Mouse (Mus musculus): Measurements from ENCODE around the gene Itga2. TPM values are rescaled to one million over a fixed set of nuclear protein-coding genes. Genes with fewer than 3 reads are reported as not detected.

Itga2 gene
- polyA plus RNA-seq, 1 experiment, result 3.2 TPM

DNA sequence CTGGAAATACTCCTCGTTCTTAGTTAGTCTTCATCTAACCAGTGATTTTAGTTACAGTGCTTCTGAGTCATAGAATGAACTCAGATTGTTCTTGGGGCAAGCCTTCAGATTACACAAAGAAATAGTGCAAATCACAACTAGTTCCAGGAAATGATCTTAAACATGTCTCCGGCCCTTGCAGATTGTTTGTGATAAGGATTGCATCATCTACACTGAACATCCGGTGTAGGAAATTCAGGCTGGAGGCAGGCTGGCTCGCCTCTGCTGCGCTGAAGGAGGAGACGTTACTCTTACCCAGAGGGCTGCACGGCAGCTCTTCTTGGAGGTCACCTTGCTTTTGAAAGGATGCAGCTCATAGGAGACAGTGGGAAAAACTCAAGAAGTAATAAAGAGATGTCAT is 36.0 kb downstream of the Itga2 start:
- no peaks in the 10 kb centered on the region; the same call in 1 of the 2 replicates for H3K4me1 ChIP-seq (ENCODE audit: control insufficient read depth, insufficient read depth, low read length)
- 5% methylated on average over 7 of the region's 7 CpGs for WGBS
- no peak overlapping the region for H3K4me3 ChIP-seq (replicated peaks; ENCODE audit: control insufficient read depth, low read depth, low read length)
- no peak overlapping the region for H3K27ac ChIP-seq (ENCODE audit: control insufficient read depth, insufficient read depth, low read depth, low read length, poor library complexity)
- TF ChIP-seq POLR2A (IDR thresholded peaks at IDR 0.05; ENCODE audit: borderline replicate concordance, control insufficient read depth, low read depth, low read length) (no peak), CTCF (IDR thresholded peaks at IDR 0.05; ENCODE audit: control insufficient read depth, insufficient read depth, low read length) (no peak)

DNA sequence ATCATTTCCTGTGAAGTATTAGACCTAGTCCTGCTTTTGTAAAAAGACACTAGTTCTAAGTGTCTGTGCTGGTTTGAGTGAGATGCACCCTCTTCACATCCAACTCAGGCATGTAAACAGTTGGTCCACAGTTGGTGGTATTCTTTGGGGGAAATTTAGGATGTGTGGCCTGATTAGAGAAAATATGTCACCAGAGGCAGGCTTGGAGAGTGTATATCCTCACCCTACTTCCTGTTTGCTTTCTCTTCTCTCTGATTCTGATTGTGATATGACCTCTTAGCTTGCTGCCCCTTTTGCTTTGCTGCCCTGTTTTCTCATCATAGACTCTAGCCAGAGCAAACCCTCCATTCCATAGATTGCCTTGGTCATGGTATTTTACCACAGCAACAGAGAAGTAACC is 37.2 kb downstream of the Itga2 start:
- H3K4me3 ChIP-seq (replicated peaks; ENCODE audit: control insufficient read depth, low read depth, low read length), result no peak overlapping the region
- no peak overlapping the region for H3K27ac ChIP-seq (ENCODE audit: control insufficient read depth, insufficient read depth, low read depth, low read length, poor library complexity)
- no peaks in the 10 kb centered on the region; the same call in 1 of the 2 replicates for H3K4me1 ChIP-seq (ENCODE audit: control insufficient read depth, insufficient read depth, low read length)
- TF ChIP-seq CTCF (IDR thresholded peaks at IDR 0.05; ENCODE audit: control insufficient read depth, insufficient read depth, low read length) (no peak), POLR2A (IDR thresholded peaks at IDR 0.05; ENCODE audit: borderline replicate concordance, control insufficient read depth, low read depth, low read length) (no peak)

DNA sequence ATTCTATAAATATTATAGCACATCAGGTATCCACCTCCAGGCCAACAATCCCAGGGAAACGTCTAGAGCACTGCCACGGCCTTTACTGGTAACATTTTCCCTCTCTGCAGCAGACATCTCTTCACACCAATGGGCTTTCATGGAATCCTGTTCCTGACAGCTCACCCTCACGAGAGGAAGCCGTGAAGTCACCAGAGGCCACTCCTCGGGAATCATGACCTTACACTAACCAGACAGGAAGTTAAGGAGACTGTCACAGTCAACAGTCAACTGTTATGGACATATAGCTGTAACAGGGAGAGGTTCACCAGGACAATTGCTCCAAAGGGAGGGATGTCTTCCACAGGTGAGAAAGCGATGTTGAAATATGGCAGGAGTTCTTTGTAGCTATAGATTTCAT is 40.2 kb downstream of the Itga2 start:
- Histone ChIP-seq H3K4me3 (replicated peaks; ENCODE audit: control insufficient read depth, low read depth, low read length) (no peak overlapping the region), H3K4me1 (ENCODE audit: control insufficient read depth, insufficient read depth, low read length) (no peaks in the 10 kb centered on the region; the same call in 1 of the 2 replicates), H3K27ac (ENCODE audit: control insufficient read depth, insufficient read depth, low read depth, low read length, poor library complexity) (no peak overlapping the region)
- TF ChIP-seq POLR2A (IDR thresholded peaks at IDR 0.05; ENCODE audit: borderline replicate concordance, control insufficient read depth, low read depth, low read length), result no peak
- no peak for TF ChIP-seq CTCF (IDR thresholded peaks at IDR 0.05; ENCODE audit: control insufficient read depth, insufficient read depth, low read length)
- WGBS, result 66% methylated on average over 6 of the region's 6 CpGs

DNA sequence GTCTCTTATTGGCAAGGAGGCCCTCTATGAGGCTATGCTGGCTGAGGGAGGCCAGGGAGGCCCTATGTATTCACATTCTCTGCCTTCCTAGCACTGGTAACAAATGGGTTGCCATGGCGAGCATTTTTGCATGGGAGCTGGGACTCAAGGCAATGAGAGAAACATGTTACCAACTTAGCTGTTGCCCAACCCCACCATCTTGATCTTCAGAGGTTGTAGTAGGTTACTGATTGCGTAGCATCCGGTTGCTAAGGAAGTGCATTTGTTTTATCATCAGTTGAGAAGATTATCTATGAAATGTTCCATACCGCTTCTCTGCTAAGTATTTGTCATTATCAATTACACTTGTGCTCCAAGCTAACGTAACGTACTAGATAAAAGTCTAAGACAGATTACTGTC is 44.2 kb downstream of the Itga2 start:
- no peak for TF ChIP-seq POLR2A (IDR thresholded peaks at IDR 0.05; ENCODE audit: borderline replicate concordance, control insufficient read depth, low read depth, low read length)
- TF ChIP-seq CTCF (IDR thresholded peaks at IDR 0.05; ENCODE audit: control insufficient read depth, insufficient read depth, low read length), result no peak
- no peak overlapping the region for H3K4me3 ChIP-seq (replicated peaks; ENCODE audit: control insufficient read depth, low read depth, low read length)
- no peak overlapping the region for H3K27ac ChIP-seq (ENCODE audit: control insufficient read depth, insufficient read depth, low read depth, low read length, poor library complexity)
- 71% methylated on average over 6 of the region's 6 CpGs for WGBS
- no peaks in the 10 kb centered on the region; the same call in 1 of the 2 replicates for H3K4me1 ChIP-seq (ENCODE audit: control insufficient read depth, insufficient read depth, low read length)

DNA sequence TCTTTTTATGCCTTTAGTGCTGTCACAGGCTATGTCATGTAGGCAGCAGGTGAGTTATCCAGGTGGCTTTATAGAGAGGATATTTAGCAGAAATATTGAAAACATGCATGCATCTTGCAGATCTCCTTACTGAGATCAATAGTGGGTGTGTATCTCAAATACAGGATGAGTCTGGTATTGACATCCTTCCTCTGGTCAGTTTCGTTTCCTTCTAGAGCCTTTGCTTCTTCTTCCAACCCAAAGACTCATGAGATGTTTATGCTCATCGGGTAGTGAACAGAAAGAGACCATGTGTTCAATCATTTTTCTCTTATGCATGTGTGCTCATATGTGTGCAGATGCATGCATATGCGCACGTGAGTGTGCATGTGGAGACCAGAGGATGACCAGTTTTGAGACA is 44.6 kb downstream of the Itga2 start:
- H3K4me3 ChIP-seq (replicated peaks; ENCODE audit: control insufficient read depth, low read depth, low read length), result no peak overlapping the region
- H3K27ac ChIP-seq (ENCODE audit: control insufficient read depth, insufficient read depth, low read depth, low read length, poor library complexity), result no peak overlapping the region
- no peaks in the 10 kb centered on the region; the same call in 1 of the 2 replicates for H3K4me1 ChIP-seq (ENCODE audit: control insufficient read depth, insufficient read depth, low read length)
- no peak for TF ChIP-seq CTCF (IDR thresholded peaks at IDR 0.05; ENCODE audit: control insufficient read depth, insufficient read depth, low read length)
- no peak for TF ChIP-seq POLR2A (IDR thresholded peaks at IDR 0.05; ENCODE audit: borderline replicate concordance, control insufficient read depth, low read depth, low read length)
- WGBS, result 58% methylated on average over 4 of the region's 4 CpGs

DNA sequence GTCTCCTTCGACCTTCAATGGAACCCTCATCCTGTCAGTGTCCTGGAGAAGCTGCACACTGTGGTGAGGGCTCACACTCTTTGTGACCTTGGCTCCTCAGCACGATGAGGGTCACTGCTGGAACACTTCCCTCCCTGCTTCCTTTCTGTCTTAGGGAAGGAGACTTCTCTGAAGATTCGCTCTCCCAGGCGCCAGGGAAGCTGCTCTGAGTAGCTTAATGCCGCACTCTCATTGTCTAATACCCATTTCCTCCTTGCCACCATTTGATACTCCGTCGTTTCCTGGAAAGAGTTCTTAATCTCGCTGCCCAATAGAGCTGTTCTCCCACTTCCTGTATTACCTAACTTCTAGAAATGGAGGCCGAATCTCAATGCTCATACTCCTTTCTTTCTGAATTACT is 46.7 kb downstream of the Itga2 start:
- no peaks in the 10 kb centered on the region; the same call in 1 of the 2 replicates for H3K4me1 ChIP-seq (ENCODE audit: control insufficient read depth, insufficient read depth, low read length)
- TF ChIP-seq CTCF (IDR thresholded peaks at IDR 0.05; ENCODE audit: control insufficient read depth, insufficient read depth, low read length), result no peak

DNA sequence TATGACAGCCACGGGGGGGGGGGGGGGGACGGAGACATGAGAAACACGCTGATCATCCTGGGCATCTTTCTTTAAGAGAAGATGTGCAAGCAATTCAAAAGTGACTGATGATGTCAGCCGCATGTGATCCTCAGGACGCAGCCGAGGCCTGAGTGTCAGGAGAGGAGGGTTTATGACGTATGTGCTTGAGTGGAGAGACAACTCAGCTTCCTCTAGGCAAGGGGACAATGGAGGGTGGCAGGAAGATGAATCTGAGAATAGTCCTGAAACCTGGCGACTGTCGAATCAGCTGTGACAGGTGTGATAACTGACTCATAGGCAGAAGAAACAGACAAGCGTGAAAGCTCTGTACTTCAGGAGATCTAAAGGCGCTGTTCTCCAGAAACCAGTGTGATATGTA is 53.2 kb downstream of the Itga2 start:
- no peak overlapping the region for H3K4me3 ChIP-seq (replicated peaks; ENCODE audit: control insufficient read depth, low read depth, low read length)
- no peak overlapping the region for H3K27ac ChIP-seq (ENCODE audit: control insufficient read depth, insufficient read depth, low read depth, low read length, poor library complexity)
- no peaks in the 10 kb centered on the region for H3K4me1 ChIP-seq (ENCODE audit: control insufficient read depth, insufficient read depth, low read length)
- WGBS, result 88% methylated on average over 11 of the region's 11 CpGs
- TF ChIP-seq POLR2A (IDR thresholded peaks at IDR 0.05; ENCODE audit: borderline replicate concordance, control insufficient read depth, low read depth, low read length) (no peak), CTCF (IDR thresholded peaks at IDR 0.05; ENCODE audit: control insufficient read depth, insufficient read depth, low read length) (no peak)

More for the DNA sequence above, 46.7 kb downstream of the Itga2 start:
- no peak overlapping the region for H3K4me3 ChIP-seq (replicated peaks; ENCODE audit: control insufficient read depth, low read depth, low read length)
- 33% methylated on average over 9 of the region's 9 CpGs for WGBS
- H3K27ac ChIP-seq (ENCODE audit: control insufficient read depth, insufficient read depth, low read depth, low read length, poor library complexity), result no peak overlapping the region

DNA sequence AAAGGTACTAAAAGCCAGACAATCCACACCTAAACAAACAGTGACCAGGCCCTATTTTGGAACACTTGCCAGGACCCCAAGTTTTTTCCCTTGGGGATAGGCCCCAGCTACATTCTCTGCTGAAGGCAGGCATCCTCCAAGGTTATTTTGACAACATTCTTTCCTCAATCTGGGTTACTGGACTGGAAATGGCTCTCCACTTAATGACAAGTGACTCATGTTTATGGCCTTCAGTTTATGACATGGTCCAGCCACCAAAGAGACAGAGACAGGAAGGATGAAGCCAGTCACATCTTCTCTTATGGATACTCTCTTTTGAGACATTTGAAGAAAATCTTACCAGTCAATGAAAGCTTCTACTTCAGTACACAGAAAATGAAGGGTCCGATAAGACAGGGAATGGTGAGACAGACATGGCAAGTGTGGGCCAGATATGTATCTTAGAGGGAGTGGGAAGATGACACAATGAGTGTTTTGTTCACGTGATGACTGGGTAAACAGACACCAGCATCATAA is 55.8 kb downstream of the Itga2 start:
- TF ChIP-seq CTCF (IDR thresholded peaks at IDR 0.05; ENCODE audit: control insufficient read depth, insufficient read depth, low read length) (no peak), POLR2A (IDR thresholded peaks at IDR 0.05; ENCODE audit: borderline replicate concordance, control insufficient read depth, low read depth, low read length) (no peak)
- no peak overlapping the region for H3K4me3 ChIP-seq (replicated peaks; ENCODE audit: control insufficient read depth, low read depth, low read length)
- H3K4me1 ChIP-seq (ENCODE audit: control insufficient read depth, insufficient read depth, low read length), result no peaks in the 10 kb centered on the region
- 81% methylated on average over 2 of the region's 2 CpGs for WGBS
- no peak overlapping the region for H3K27ac ChIP-seq (ENCODE audit: control insufficient read depth, insufficient read depth, low read depth, low read length, poor library complexity)

DNA sequence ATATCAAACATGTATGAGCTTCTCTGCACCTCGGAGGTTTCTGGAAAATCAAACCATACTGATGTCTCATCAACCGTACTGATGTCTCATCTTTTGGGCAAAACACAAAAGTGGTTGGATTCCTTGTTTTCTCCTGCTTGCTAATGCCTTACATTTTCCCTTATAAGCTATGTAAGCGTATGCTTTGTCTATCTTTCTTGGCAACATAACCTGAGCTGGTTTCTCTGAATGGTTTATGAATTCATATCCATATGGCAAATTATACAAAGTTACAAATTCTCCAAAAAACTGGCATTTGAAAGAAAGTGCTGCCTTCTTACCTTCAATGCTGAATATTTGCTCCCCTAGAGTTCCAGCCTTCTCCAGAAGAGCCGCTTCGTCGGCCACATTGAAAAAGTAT is 57.2 kb downstream of the Itga2 start:
- Histone ChIP-seq H3K27ac (ENCODE audit: control insufficient read depth, insufficient read depth, low read depth, low read length, poor library complexity) (no peak overlapping the region), H3K4me3 (replicated peaks; ENCODE audit: control insufficient read depth, low read depth, low read length) (no peak overlapping the region), H3K4me1 (ENCODE audit: control insufficient read depth, insufficient read depth, low read length) (no peaks in the 10 kb centered on the region)
- TF ChIP-seq POLR2A (IDR thresholded peaks at IDR 0.05; ENCODE audit: borderline replicate concordance, control insufficient read depth, low read depth, low read length), result no peak
- TF ChIP-seq CTCF (IDR thresholded peaks at IDR 0.05; ENCODE audit: control insufficient read depth, insufficient read depth, low read length), result no peak
- 88% methylated on average over 6 of the region's 6 CpGs for WGBS

Data from bone marrow, adult 2 months (tissue).